Mouse (Mus musculus): ENCODE measurements around the gene Mtg2.

GRCm38 (mm10) chr2:180047980-180048635 lies 22.3 kb upstream of the Mtg2 start:
- no peak for TF ChIP-seq HCFC1 (IDR thresholded peaks at IDR 0.05; ENCODE audit: borderline replicate concordance, insufficient read depth, low read length)
- no peak for TF ChIP-seq MAFK (IDR thresholded peaks at IDR 0.05; ENCODE audit: insufficient read depth, low read depth, low read length)
- no peak for TF ChIP-seq CHD2 (IDR thresholded peaks at IDR 0.05; ENCODE audit: low read depth, low read length)

All from ES-E14 (cell line).